18 mouse cellular contexts compared by ENCODE assay signal in genomic region chr1:164753736-164754135, GRCm38 (mm10). TPM values are rescaled to one million over a fixed set of nuclear protein-coding genes. Genes with fewer than 3 reads are reported as not detected.
DNase-seq lines count a peak whose midpoint lies in the region.
"Had no signal": no experiment of that assay in that cellular context is flagged by ENCODE, and none has a peak within 500 bp of the region (broad histone marks: within the 10 kb centered on the region; RNA-seq: fewer than 3 reads in every experiment).

No protein-coding gene starts in this region.

- DNase-seq in layer of hippocampus, adult 18-20 months (ENCODE audit: low spot score in 2 of 2): peak; percentile 65 to 84
- no peak for DNase-seq in layer of hippocampus, postnatal 10 days (ENCODE audit: low spot score in 2 of 2)
- DNase-seq in 3T3-L1 (ENCODE audit: low read depth, low spot score): peak; percentile 38
- peak; percentile 83 for DNase-seq in brain, adult 2 months (ENCODE audit: low read depth, low spot score)
- peak; percentile 41 to 53 for DNase-seq in layer of hippocampus, postnatal 36 days
- DNase-seq in thymus, postnatal 10 days (ENCODE audit: low spot score in 2 of 2): no peak
- DNase-seq in lung, postnatal 10 days: no peak
- DNase-seq: adrenal gland, postnatal 10 days; B cell, adult 2 months; cerebellum, adult 11 months; cerebellum, adult 9-10 months; cerebellum, postnatal 36 days; heart, adult 2 months; heart, postnatal 4 days; kidney, adult 18-20 months; kidney, postnatal 36 days; lung, postnatal 4 days; thymus, postnatal 14 days had no signal

RNA-seq across cellular contexts. Expression of gene Dpt, which starts 42.7 kb away (rescaled TPM):
- total RNA-seq in layer of hippocampus, adult 18-20 months (2021): not detected
- under 1 TPM; 0.41 to 0.45 TPM for total RNA-seq in layer of hippocampus, postnatal 10 days (2021)
- under 1 TPM; 0.23 to 0.32 TPM for total RNA-seq in layer of hippocampus, postnatal 36 days (2021)

Comparison
In these comparisons a context has a peak if more than half of its experiments do, and no peak if none do; other contexts are left out.
1. DNase-seq: peak in layer of hippocampus, adult 18-20 months (2 of 2), 3T3-L1 (single experiment), brain, adult 2 months (single experiment) and layer of hippocampus, postnatal 36 days (2 of 2); none in layer of hippocampus, postnatal 10 days (0 of 2), thymus, postnatal 10 days (0 of 2) and lung, postnatal 10 days (single experiment).